Mouse (Mus musculus): ENCODE measurements around the gene Nap1l4. TPM values are rescaled to one million over a fixed set of nuclear protein-coding genes. Genes with fewer than 3 reads are reported as not detected.

Nap1l4 gene
- polyA plus RNA-seq, 1 experiment from 2014 or later: 335 TPM

DNA sequence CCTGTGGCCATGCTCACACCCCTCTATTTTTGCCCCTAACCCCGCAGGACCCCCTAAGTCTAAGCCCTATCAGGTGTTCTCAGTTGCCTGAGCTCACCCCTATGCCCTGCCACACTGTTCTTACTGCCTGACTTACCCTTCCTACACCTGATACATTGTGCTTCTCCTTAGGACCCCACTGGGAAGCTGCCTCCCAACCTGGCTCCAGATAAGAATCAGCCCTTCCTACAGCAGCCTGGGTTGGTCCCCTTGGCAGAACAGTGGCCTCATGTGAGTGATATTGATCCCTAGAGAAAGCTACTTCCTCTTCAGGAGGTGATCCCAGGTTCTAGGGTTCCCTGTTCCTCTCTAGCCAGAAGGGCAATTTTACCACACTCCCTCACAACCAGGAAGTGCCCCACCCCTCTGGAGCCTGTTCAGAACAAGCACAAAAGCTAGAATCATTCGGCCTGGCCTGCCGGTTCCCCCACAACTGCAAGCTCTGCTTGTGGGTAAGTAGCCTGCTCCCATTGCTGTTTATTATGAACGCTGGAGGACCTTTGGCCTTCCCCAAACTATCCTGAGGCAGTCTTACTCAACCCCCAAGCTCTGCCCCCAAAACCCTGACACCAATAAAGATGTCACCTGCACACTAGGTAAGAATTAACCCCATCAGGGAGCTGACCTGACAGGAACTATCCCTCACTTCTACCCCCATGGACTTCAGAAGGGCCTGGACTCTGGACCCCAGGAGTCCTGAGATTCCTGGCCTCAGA lies 75.4 kb downstream of the Nap1l4 start, which contains the start of gene Slc22a18:
Slc22a18 (plus strand) TSS at position 390 of the 755 bp plus-strand sequence.
- Histone ChIP-seq H3K36me3 (no peaks in the 10 kb centered on the region), H3K4me2 (replicated peaks) (no peak within 1 kb of the TSS), H3K4me1 (no peaks in the 10 kb centered on the region), H3K4me3 (no peak within 1 kb of the TSS), H3K9ac (no peak within 1 kb of the TSS), H3K27ac (no peak within 1 kb of the TSS), H3K9me3 (no peaks in the 10 kb centered on the region), H3K27me3 (replicated peaks) (no peaks in the 10 kb centered on the region)
- no peak for ATAC-seq (ENCODE audit: low FRiP score, low read depth)
- WGBS: 45% methylated on average over 4 of the region's 4 CpGs

DNA sequence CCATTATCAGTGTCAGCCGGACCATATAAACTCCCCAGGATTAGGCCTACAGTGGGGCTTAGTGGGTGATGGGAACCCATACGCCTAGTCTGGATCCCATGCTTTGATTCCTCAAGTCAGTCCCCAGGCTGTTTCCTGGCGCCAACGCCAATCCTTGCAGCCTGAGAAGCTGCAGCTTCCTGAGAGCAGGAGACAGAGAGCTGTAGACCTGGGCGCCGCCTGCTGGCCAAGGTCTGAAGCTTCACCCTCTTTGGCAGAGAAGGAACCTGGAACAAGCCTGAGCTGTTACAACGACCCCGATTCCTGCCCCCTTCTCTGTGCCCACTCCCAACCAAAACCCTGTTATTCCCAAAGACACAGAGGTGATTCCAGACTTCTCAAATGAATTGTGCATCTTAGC lies 79.0 kb downstream of the Nap1l4 start:
- no peak overlapping the region for H3K9ac ChIP-seq
- H3K4me3 ChIP-seq: no peak overlapping the region
- no peak for ATAC-seq (ENCODE audit: low FRiP score, low read depth)
- WGBS: 19% methylated on average over 8 of the region's 8 CpGs
- H3K4me2 ChIP-seq (replicated peaks): no peak overlapping the region
- peaks cover 14% of the 10 kb centered on the region for H3K4me1 ChIP-seq
- no peaks in the 10 kb centered on the region for H3K36me3 ChIP-seq
- no peaks in the 10 kb centered on the region for H3K9me3 ChIP-seq
- no peak overlapping the region for H3K27ac ChIP-seq
- peaks cover 6% of the 10 kb centered on the region; the same call in 1 of the 2 replicates for H3K27me3 ChIP-seq (replicated peaks)

GRCm38 (mm10) chr7:143467714-143468113 lies 81.2 kb downstream of the Nap1l4 start:
- 0 out of 2 replicates have a peak overlapping the region, but pooled peaks have one; percentile 12 for H3K4me2 ChIP-seq (replicated peaks)
- no peak overlapping the region for H3K4me3 ChIP-seq
- no peak for ATAC-seq (ENCODE audit: low FRiP score, low read depth)
- H3K4me1 ChIP-seq: peaks cover 21% of the 10 kb centered on the region
- peaks cover 10% of the 10 kb centered on the region; the same call in 1 of the 2 replicates for H3K27me3 ChIP-seq (replicated peaks)
- H3K27ac ChIP-seq: no peak overlapping the region
- H3K36me3 ChIP-seq: no peaks in the 10 kb centered on the region
- 11% methylated on average over 6 of the region's 6 CpGs for WGBS
- H3K9me3 ChIP-seq: no peaks in the 10 kb centered on the region
- H3K9ac ChIP-seq: no peak overlapping the region

GRCm38 (mm10) chr7:143466099-143466677 lies 82.7 kb downstream of the Nap1l4 start:
- ATAC-seq (ENCODE audit: low FRiP score, low read depth): peak; percentile 28; the same call in 1 of the 2 replicates
- WGBS: 34% methylated on average over 14 of the region's 14 CpGs
- no peak overlapping the region for H3K27ac ChIP-seq
- H3K4me3 ChIP-seq: no peak overlapping the region
- H3K9ac ChIP-seq: no peak overlapping the region
- peaks cover 27% of the 10 kb centered on the region for H3K4me1 ChIP-seq
- peaks cover 7% of the 10 kb centered on the region; the same call in 1 of the 2 replicates for H3K9me3 ChIP-seq
- H3K27me3 ChIP-seq (replicated peaks): peaks cover 10% of the 10 kb centered on the region; the same call in 1 of the 2 replicates
- no peaks in the 10 kb centered on the region for H3K36me3 ChIP-seq
- no peak overlapping the region for H3K4me2 ChIP-seq (replicated peaks)

GRCm38 (mm10) chr7:143464811-143465560 lies 83.9 kb downstream of the Nap1l4 start:
- Histone ChIP-seq H3K9me3 (peaks cover 19% of the 10 kb centered on the region), H3K4me3 (peak overlapping the region; percentile 36), H3K4me2 (replicated peaks) (peak overlapping the region; percentile 71), H3K36me3 (no peaks in the 10 kb centered on the region; the same call in 1 of the 2 replicates), H3K27me3 (replicated peaks) (peaks cover 10% of the 10 kb centered on the region; the same call in 1 of the 2 replicates), H3K27ac (no peak overlapping the region), H3K9ac (peak overlapping the region; percentile 40; the same call in 1 of the 2 replicates), H3K4me1 (peaks cover 27% of the 10 kb centered on the region)
- ATAC-seq (ENCODE audit: low FRiP score, low read depth): no peak
- WGBS: 18% methylated on average over 49 of the region's 56 CpGs

- H3K36me3 ChIP-seq: no peaks in the 10 kb centered on the region; the same call in 1 of the 2 replicates
- H3K4me3 ChIP-seq: no peak overlapping the region
- peaks cover 13% of the 10 kb centered on the region; the same call in 1 of the 2 replicates for H3K27me3 ChIP-seq (replicated peaks)
- no peak overlapping the region for H3K27ac ChIP-seq
- peaks cover 29% of the 10 kb centered on the region for H3K9me3 ChIP-seq
- no peak overlapping the region for H3K4me2 ChIP-seq (replicated peaks)
- H3K9ac ChIP-seq: no peak overlapping the region
- peaks cover 27% of the 10 kb centered on the region for H3K4me1 ChIP-seq
- 39% methylated on average over 11 of the region's 11 CpGs for WGBS
- no peak for ATAC-seq (ENCODE audit: low FRiP score, low read depth)
Measured at GRCm38 (mm10) chr7:143463865-143464415, 85.0 kb downstream of the Nap1l4 start.

Small RNA genes lying within 50 kb of the gene (microRNA-seq; reads per million reads assigned to microRNA genes)
- 1.5 reads per million for gene Mir7064

Other genes starting within 250 kb of the Nap1l4 start
- gene Cdkn1c, start 88.1 kb downstream of the Nap1l4 start, polyA plus RNA-seq (2016; fragmentation: Nextera tagmentation; extraction: Ambion mirVana): 1,329 and 1,332 TPM in 2 replicates
- gene Slc22a18, start 75.4 kb downstream of the Nap1l4 start, polyA plus RNA-seq (2016; fragmentation: Nextera tagmentation; extraction: Ambion mirVana): 0.52 and 0.85 TPM in 2 replicates
- gene Phlda2, start 46.0 kb downstream of the Nap1l4 start, polyA plus RNA-seq (2016; fragmentation: Nextera tagmentation; extraction: Ambion mirVana): 1.9 and 2.4 TPM in 2 replicates
- gene Cars, start 51.0 kb upstream of the Nap1l4 start, polyA plus RNA-seq (2016; fragmentation: Nextera tagmentation; extraction: Ambion mirVana): 59.3 and 61.2 TPM in 2 replicates
- gene Tnfrsf26, start 79.6 kb upstream of the Nap1l4 start, polyA plus RNA-seq (2016; fragmentation: Nextera tagmentation; extraction: Ambion mirVana): 0.06 and 0.14 TPM in 2 replicates
- 6.6 and 6.7 TPM in 2 replicates for gene Tnfrsf22, start 100.6 kb upstream of the Nap1l4 start, polyA plus RNA-seq (2016; fragmentation: Nextera tagmentation; extraction: Ambion mirVana)
- 0.48 and 0.72 TPM in 2 replicates for gene Tnfrsf23, start 136.8 kb upstream of the Nap1l4 start, polyA plus RNA-seq (2016; fragmentation: Nextera tagmentation; extraction: Ambion mirVana)
- gene Osbpl5, start 207.9 kb upstream of the Nap1l4 start, polyA plus RNA-seq (2016; fragmentation: Nextera tagmentation; extraction: Ambion mirVana): 24.5 and 25.1 TPM in 2 replicates
- not detected in 2 replicates for gene Mrgprg, start 217.9 kb upstream of the Nap1l4 start, polyA plus RNA-seq (2016; fragmentation: Nextera tagmentation; extraction: Ambion mirVana)
- 2.6 and 4.2 TPM in 2 replicates for gene Mrgpre, start 235.4 kb upstream of the Nap1l4 start, polyA plus RNA-seq (2016; fragmentation: Nextera tagmentation; extraction: Ambion mirVana)